Mouse (Mus musculus) ES-CJ7 (cell line): Measurements from ENCODE around the gene Kit.

Experiments
- DNase-seq: peaks from one replicate; pipeline ENCODE4 v3.0.0; 2011; ENCODE audit warnings: low read depth, low spot score

Gene Kit

GRCm38 (mm10) chr5:75574852-75575566 lies at the start of gene Kit:
Gene Kit (plus strand): TSS chr5:75574916.
- DNase-seq, result peak; percentile 92

GRCm38 (mm10) chr5:75536156-75536555 lies 38.6 kb upstream of the Kit start:
- DNase-seq, result no peak

GRCm38 (mm10) chr5:75537717-75538116 lies 37.0 kb upstream of the Kit start:
- DNase-seq, result peak; percentile 85

- DNase-seq, result peak; percentile 84
Measured at GRCm38 (mm10) chr5:75538458-75538857, 36.3 kb upstream of the Kit start.

GRCm38 (mm10) chr5:75539098-75539497 lies 35.6 kb upstream of the Kit start:
- no peak for DNase-seq

GRCm38 (mm10) chr5:75543757-75544156 lies 31.0 kb upstream of the Kit start:
- DNase-seq, result no peak

GRCm38 (mm10) chr5:75544472-75545264 lies 30.0 kb upstream of the Kit start:
- DNase-seq, result no peak

GRCm38 (mm10) chr5:75545265-75545643 lies 29.5 kb upstream of the Kit start:
- no peak for DNase-seq

- DNase-seq, result no peak
Measured at GRCm38 (mm10) chr5:75553021-75553420, 21.7 kb upstream of the Kit start.

- no peak for DNase-seq
Measured at GRCm38 (mm10) chr5:75557636-75558035, 17.1 kb upstream of the Kit start.

- no peak for DNase-seq
Measured at GRCm38 (mm10) chr5:75559291-75559690, 15.4 kb upstream of the Kit start.

- DNase-seq, result no peak
Measured at GRCm38 (mm10) chr5:75561231-75561630, 13.5 kb upstream of the Kit start.

- peak; percentile 50 for DNase-seq
Measured at GRCm38 (mm10) chr5:75574151-75574851, 415 bp upstream of the Kit start.

GRCm38 (mm10) chr5:75575567-75576515 lies 1.1 kb downstream of the Kit start:
- peak; percentile 78 for DNase-seq

GRCm38 (mm10) chr5:75576741-75577140 lies 2.0 kb downstream of the Kit start:
- DNase-seq, result peak; percentile 86

GRCm38 (mm10) chr5:75578141-75578540 lies 3.4 kb downstream of the Kit start:
- no peak for DNase-seq

GRCm38 (mm10) chr5:75579244-75579643 lies 4.5 kb downstream of the Kit start:
- no peak for DNase-seq

- DNase-seq, result no peak
Measured at GRCm38 (mm10) chr5:75579646-75580268, 5.0 kb downstream of the Kit start.

GRCm38 (mm10) chr5:75581926-75582325 lies 7.2 kb downstream of the Kit start:
- DNase-seq, result no peak

- DNase-seq, result peak; percentile 60
Measured at GRCm38 (mm10) chr5:75587781-75588180, 13.1 kb downstream of the Kit start.
